Mouse (Mus musculus): ENCODE measurements around the gene Atpif1.
A peak's percentile ranks its signal among the peaks of the same experiment; 100 is the strongest.
"Not testable (repeated sequence)": the region's sequence is repeated elsewhere in the genome, so short reads cannot be mapped to it uniquely, and the experiment has no call there.

Atpif1 gene

DNA sequence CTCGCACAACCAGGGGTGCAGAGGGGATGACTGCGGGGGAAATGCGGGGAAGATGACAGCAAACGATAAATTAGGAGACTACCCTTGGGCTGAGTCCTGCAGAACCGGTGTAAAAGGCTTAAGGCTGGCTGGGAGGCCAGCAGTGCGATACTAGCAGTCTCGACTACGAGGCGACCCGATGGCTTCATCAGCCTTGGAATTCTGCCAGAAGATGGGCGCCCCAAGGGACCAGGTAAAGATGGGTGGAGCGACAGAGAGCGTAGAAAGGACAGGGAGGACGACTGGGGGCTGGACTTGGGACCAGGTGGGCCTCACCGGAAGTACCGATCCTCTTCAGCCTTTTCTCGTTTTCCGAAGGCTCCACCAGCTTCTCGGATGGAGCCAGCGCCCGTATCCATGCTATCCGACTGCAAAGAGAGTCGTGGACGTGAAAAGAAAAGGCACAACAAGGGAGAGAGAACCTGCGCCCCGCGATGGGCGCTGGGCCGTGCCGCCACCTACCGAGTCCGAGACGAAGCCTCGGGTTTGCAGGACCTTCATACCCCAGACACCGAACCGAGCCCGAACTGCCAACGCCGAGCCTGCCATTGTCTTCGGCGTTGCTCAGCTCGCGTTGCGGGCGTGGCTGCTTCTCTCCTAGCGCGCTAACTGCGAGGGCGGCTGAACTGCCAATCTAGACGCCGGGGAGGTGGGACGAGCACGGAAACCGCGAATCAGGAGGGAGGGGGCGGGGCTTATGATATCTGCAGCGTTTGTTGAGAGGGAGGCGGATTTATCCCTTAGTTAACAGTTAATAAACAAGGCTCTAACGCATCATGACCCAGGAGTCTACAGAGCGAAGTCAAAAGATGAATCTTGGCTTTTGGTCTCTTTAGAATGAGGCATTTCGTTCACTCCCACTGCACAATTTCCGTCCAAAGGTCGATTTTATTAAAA lies at the start of gene Atpif1:
TSS of gene Atpif1 (minus strand) at position 679 of the 936 bp plus-strand sequence.
- DNase-seq (ENCODE audit: low read depth, low spot score) = peak; percentile 82

DNA sequence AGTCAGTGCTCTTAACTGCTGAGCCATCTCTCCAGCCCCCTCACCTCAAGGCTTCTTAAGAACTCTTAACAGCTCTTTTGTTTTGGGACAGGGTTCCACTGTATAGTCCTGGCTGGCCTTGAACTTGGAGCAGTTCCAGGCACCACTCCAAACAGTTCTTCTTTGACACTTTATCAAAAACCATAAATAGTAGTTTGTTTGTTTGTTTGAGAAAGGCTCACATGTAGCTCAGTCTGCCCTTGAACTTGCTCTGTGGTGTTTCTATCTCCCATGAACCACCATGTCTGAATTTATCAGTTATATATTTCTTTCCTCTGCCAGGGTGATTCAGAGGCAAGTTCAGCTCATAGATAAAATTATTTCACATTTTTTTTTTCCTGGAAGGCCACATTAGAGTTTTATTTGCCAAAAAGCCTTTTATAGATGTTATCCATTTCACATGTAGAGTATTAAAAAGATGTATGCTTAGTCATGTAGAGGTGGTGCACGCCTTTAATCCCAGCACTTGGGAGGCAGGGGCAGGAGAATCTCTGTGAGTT lies 41.4 kb upstream of the Atpif1 start:
- DNase-seq (ENCODE audit: low read depth, low spot score) = no peak

GRCm38 (mm10) chr4:132573327-132573726 lies 39.9 kb upstream of the Atpif1 start:
- DNase-seq (ENCODE audit: low read depth, low spot score) = no peak

GRCm38 (mm10) chr4:132571190-132571589 lies 37.7 kb upstream of the Atpif1 start:
- no peak for DNase-seq (ENCODE audit: low read depth, low spot score)

DNA sequence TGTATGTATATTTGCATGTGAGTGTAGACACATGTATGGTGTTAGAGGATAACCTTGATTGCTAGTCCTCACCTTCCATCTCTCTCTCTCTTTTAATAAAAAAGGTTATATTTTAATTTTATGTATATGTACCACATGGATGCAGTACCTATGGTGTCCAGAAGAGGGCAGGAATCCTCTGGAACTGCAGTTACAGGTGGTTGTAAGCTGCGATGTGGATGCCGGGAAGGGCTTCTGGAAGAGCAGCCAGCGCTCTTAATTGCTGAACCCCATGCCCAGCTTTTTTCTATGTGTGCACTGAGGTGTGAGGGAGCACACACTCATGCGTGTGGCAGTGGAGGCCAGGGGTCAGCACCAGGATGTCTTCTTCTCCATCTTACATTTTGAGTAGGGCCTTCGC lies 35.7 kb upstream of the Atpif1 start:
- no peak for DNase-seq (ENCODE audit: low read depth, low spot score)

DNA sequence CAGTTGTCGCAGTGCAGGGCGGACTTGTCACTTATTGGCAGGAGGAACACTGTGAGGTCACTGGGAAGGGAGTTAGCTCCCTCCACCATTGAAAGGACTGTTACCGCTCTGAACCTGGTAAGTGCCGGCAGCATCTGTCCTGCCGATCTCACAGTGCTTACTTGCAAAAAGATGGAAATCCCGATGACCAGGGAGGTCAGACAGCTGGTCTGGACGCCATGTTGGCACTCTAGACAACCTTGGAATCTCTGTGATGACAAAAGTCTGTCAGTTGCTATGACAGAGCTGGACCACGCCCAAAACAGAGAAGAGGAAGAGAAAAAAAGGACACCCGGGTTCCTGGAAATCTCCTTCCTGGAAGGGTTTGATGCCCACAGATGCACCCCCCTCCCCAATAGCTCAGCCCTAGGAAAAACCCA lies 33.9 kb upstream of the Atpif1 start:
- DNase-seq (ENCODE audit: low read depth, low spot score) = no peak

DNA sequence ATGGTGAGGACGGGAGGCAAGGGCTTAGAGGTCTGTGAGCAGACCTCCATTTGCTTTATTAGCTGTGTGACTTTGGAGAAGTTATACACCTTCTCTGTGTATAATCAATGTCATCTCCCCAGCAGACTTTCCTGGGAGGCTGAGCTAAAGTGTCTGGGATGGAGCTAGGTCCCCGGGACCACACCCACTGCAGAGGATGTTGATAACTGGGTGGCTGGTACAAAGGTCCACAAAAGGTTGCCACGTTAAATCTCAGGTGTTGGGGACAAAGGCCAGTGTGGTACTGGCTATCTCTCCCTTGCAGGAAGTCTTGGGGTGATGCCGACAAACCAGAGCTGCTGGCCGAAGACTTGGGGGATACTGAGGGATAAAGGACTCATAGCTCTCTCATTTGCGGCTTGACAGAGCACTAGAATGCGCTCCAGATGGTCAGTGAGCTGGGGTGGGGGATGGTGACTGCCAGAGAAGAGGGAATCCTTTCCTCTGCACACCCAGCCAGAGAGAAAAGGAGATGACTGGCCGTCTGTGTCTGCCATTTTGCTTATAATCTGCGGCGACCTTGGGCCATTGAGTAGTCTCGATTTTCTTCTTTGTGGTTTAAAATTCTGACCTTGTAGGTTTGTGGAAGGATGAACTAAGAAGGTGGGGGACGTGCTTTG lies 31.8 kb upstream of the Atpif1 start:
- DNase-seq (ENCODE audit: low read depth, low spot score) = peak; percentile 14

GRCm38 (mm10) chr4:132563965-132564364 lies 30.5 kb upstream of the Atpif1 start, which contains the start of gene Ptafr:
Gene Ptafr, plus strand, starts transcription at chr4:132564067.
- DNase-seq (ENCODE audit: low read depth, low spot score) = no peak

- DNase-seq (ENCODE audit: low read depth, low spot score) = no peak
Measured at GRCm38 (mm10) chr4:132563261-132563660, 29.8 kb upstream of the Atpif1 start.

DNA sequence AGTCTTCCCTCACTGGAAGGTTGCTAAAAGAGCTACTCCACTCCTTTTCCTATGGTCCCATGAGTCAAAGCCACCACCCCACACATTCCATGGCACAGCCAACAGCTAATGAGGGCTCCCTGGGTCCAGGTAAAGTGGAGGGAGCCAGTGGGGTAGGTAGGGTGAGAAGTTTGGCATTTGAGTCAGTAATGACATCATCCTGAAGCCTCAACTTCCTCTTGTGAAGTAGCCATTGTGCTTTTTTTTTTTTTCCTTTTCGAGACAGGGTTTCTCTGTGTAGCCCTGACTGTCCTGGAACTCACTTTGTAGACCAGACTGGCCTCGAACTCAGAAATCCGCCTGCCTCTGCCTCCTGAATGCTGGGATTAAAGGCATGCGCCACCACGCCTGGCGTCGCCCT lies 22.1 kb upstream of the Atpif1 start:
- DNase-seq (ENCODE audit: low read depth, low spot score) = not testable (repeated sequence)

DNA sequence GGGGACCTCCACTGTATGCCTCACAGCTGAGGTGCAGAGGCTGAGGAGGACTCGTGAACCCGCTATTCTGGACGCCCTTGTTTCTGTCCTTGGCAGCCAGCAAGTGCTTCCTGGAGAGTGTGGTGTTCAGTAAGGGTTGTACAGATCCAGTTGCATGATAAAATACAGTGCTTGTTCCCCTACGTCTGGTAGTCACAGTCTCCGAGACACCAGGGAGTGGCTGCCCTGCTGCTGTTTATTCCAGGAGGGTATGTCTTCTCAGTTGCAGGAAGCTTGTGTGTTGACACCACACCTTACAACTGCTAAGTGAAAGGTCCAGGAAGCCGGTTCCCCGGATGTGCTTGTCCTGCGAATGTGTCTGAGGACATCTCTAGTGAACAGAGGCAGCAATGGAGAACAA lies 21.2 kb upstream of the Atpif1 start:
- DNase-seq (ENCODE audit: low read depth, low spot score) = no peak

DNA sequence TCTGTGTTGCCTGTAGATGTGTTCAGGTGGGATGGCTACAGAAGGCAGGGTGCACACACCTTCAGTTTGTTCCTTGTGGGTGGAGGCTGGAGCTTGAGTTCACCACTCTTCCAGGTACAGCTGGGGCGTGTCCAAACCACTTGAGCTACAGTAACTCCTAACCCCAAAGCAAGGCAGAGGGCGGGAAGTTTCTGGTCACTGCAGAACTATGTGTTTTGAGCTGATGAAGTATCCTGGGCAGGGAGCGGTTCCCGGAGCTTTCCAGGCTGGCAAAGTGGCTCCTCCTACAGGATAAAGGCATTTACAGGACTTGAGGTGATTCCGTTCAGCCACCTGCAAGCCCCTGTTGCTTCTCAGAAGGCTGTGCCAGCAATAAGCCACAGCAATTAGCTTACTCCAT lies 20.8 kb upstream of the Atpif1 start:
- no peak for DNase-seq (ENCODE audit: low read depth, low spot score)

DNA sequence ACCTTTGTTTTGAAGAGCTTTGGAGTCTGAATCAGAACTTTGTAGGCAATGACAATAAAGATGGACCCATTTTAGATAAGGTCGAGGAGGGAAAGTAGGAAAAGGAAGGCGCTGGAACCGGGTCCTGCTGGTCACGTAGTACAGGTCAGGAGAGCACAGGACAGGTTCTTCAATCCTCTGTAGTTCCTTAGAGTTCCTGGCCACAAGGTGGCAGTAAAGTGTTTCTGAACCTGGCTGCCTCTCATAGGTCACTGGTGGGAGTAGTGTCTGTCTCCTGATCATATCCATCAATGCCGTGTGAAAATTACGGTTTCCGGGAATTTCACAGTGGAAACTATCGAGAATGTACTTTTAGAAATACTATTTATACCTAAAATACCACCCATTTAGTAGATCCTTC lies 12.4 kb upstream of the Atpif1 start:
- DNase-seq (ENCODE audit: low read depth, low spot score) = peak; percentile 65

DNA sequence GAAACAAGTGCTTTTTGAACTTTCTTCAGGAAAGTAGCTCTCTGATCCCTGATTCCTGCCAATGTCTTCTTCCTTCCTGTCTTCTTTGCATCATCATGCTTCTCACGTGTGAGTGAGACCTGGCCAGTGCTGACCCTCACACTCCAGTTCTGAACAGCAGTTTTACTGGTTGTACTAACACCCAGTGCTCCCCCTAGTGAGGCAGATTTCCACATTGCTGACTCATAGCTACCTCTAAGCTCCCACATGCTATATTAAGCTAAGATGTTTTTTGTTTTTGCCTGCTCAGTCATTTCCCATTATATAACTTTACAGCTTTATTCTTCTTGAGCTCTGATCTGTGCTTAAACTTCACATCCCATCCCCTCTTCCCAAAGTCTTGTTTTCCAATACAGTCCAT lies 9.3 kb upstream of the Atpif1 start:
- DNase-seq (ENCODE audit: low read depth, low spot score) = no peak

DNA sequence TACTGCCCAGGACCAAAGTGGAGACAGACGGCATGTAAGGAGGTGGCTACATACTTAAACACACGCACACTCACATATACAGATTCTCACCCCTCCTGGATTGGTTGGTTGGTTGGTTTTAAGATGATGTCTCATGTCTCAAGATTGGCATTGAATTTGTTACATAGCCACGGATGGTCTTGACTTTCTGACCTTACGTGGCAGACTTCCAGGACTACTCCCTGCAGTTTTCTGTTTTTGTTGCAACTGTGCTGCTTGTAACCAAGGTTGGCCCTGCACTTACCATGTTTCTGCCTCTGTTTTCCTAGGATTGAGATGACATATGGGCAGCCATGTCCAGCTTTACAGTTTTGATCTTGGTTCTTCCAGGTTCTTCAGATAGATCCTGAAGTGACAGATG lies 8.0 kb upstream of the Atpif1 start:
- no peak for DNase-seq (ENCODE audit: low read depth, low spot score)

DNA sequence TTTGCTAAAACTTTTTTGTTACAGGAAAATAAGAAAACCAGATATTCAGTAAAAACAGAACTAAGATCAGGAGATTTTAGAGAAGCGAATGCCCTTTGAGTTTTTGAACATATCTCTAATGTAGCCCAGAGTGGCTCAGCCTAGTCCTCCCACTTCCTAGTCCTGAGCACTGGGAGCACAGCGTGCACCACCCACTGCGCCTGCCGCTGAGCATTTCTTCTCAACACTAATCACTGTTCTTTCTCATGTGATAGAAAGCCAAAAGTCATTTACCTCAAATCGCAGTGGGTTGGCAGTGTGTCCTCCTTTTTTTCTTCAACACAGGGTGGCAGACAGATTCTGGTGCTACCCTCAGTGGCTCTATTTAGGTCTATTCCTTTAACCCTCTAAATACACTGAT lies 6.0 kb upstream of the Atpif1 start:
- DNase-seq (ENCODE audit: low read depth, low spot score) = no peak

- DNase-seq (ENCODE audit: low read depth, low spot score) = peak; percentile 88
Measured at GRCm38 (mm10) chr4:132535406-132536121, 2.1 kb upstream of the Atpif1 start, which contains the start of gene Dnajc8. Gene Dnajc8, plus strand, starts transcription at chr4:132535550.

DNA sequence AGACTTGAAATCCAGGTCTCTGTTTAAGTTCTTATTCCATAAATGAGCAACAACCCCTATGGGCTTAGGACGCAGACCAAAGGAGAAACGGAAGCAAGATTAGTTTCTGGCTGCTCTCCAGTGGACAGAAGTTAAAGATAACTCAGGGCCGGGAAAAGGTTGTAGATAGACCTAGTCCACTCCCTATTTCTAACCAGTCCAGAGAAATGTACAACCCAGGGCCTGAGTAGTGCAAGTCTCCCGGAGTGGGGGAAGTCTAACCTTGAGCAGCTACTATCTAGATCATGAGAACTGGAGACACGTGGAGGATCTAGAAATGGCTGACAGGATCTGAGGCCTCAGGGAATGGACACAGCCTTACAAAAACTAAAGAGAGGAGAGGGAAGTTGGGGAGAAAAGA lies 963 bp downstream of the Atpif1 start:
- DNase-seq (ENCODE audit: low read depth, low spot score) = no peak

- DNase-seq (ENCODE audit: low read depth, low spot score) = no peak
Measured at GRCm38 (mm10) chr4:132530033-132530804, 3.2 kb downstream of the Atpif1 start.

DNA sequence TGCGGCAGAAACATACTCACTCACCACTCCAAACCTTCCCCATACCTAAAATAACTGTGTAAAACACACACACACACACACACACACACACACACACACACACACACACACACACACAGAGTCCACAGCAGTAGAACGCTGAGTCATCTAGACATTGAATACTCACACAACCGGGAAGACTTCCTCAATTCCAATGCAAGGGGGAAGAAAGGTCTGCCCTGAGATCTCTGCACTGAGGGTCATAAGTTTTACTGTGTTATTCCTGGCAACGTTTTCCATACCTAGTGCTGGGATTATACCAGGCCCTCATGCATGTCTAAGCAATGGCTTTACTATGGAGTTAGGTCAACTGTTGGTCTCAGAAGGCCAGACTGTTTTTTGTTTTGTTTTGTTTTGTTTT lies 4.1 kb downstream of the Atpif1 start:
- DNase-seq (ENCODE audit: low read depth, low spot score) = no peak

GRCm38 (mm10) chr4:132527917-132528522 lies 5.4 kb downstream of the Atpif1 start:
- no peak for DNase-seq (ENCODE audit: low read depth, low spot score)

Data from retina, postnatal 7 days (tissue).